Mouse (Mus musculus) forebrain, embryonic 14.5 days (tissue): Measurements from ENCODE around the gene Cltc. TPM values are rescaled to one million over a fixed set of nuclear protein-coding genes. Genes with fewer than 3 reads are reported as not detected.

Source experiments
- ATAC-seq: fragments of 200-750 bp; cut with Nextera tagmentation; 2 replicates; pipeline ENCODE4 v1.8.0; 2017; ENCODE audit warnings: mild to moderate bottlenecking, moderate library complexity
- DNase-seq: peaks from one replicate; pipeline ENCODE4 v3.0.0-alpha.2; 2015; ENCODE audit warnings: low spot score
- H3K27ac ChIP-seq: fragments of 300-500 bp; sonication (generic); 2 replicates; pipeline ENCODE4 v1.5.1; 2014; ENCODE audit warnings: low read depth, mild to moderate bottlenecking, control low read depth, low read length, moderate library complexity
- H3K27me3 ChIP-seq: fragments of 300-500 bp; sonication (generic); replicated peaks from 2 replicates; pipeline ENCODE4 v1.6.1; 2014; ENCODE audit warnings: low read length, control low read depth, mixed read lengths; ENCODE audit not compliant: control insufficient read depth, insufficient read depth
- H3K36me3 ChIP-seq: fragments of 300-500 bp; sonication (generic); 2 replicates; pipeline ENCODE4 v1.6.1; 2014; ENCODE audit warnings: low read length, control low read depth; ENCODE audit not compliant: control insufficient read depth, insufficient read depth
- H3K4me1 ChIP-seq: fragments of 300-500 bp; sonication (generic); 2 replicates; pipeline ENCODE4 v1.6.1; 2014; ENCODE audit warnings: antibody characterized with exemption, low read length, control low read depth; ENCODE audit not compliant: control insufficient read depth, insufficient read depth
- H3K4me2 ChIP-seq: fragments of 300-500 bp; sonication (generic); 2 replicates; pipeline ENCODE4 v1.6.1; 2014; ENCODE audit warnings: mild to moderate bottlenecking, control low read depth, low read length
- H3K4me3 ChIP-seq: fragments of 300-500 bp; sonication (generic); 2 replicates; pipeline ENCODE4 v1.5.1; 2014; ENCODE audit warnings: low read depth, low read length, control low read depth
- H3K9ac ChIP-seq: fragments of 300-500 bp; sonication (generic); 2 replicates; pipeline ENCODE4 v1.6.1; 2014; ENCODE audit warnings: mild to moderate bottlenecking, low read length, control low read depth, moderate library complexity
- H3K9me3 ChIP-seq: fragments of 300-500 bp; sonication (generic); replicated peaks from 2 replicates; pipeline ENCODE4 v1.6.1; 2016; ENCODE audit warnings: low read length, control low read depth, mixed read lengths; ENCODE audit not compliant: control insufficient read depth
- WGBS: fragments of 180-500 bp; shearing (Covaris S2); extraction: QIAGEN DNeasy Blood & Tissue Kit; methylation state at CpG from one replicate; pipeline ENCODE4 v1.1.7; 2014; 5-methylcytosine and 5-hydroxymethylcytosine counted together
- polyA plus RNA-seq: library from polyadenylated mRNA; unstranded; fragments of >200 nt; fragmentation: Nextera tagmentation; extraction: Ambion mirVana; gene quantifications from 2 replicates; pipeline ENCODE4 v1.2.1, GENCODE M21; 2014

Gene Cltc
- polyA plus RNA-seq, 1 experiment from 2014 or later: 138 TPM

GRCm38 (mm10) chr11:86683395-86684125 lies 73.8 kb downstream of the Cltc start, which contains the start of the genes Vmp1 and Ptrh2:
Gene Vmp1 (minus strand): TSS chr11:86683836.
Gene Ptrh2 (plus strand): TSS chr11:86683985.
- peaks cover 1% of the 10 kb centered on the region; the same call in 1 of the 2 replicates for H3K36me3 ChIP-seq
- peak within 1 kb of the TSS; percentile 80 for H3K4me2 ChIP-seq
- H3K4me1 ChIP-seq: peaks cover 17% of the 10 kb centered on the region
- WGBS: under 1% methylated on average over 56 of the region's 56 CpGs
- peak within 1 kb of the TSS; percentile 93 for H3K4me3 ChIP-seq
- ATAC-seq (peak; percentile 93), DNase-seq (peak; percentile 97)
- no peaks in the 10 kb centered on the region for H3K9me3 ChIP-seq
- peak within 1 kb of the TSS; percentile 87 for H3K9ac ChIP-seq
- no peaks in the 10 kb centered on the region for H3K27me3 ChIP-seq
- peak within 1 kb of the TSS; percentile 79 for H3K27ac ChIP-seq

GRCm38 (mm10) chr11:86682861-86683260 lies 74.5 kb downstream of the Cltc start:
- H3K4me3 ChIP-seq: peak overlapping the region; percentile 93
- 40% methylated on average over 7 of the region's 7 CpGs for WGBS
- H3K27me3 ChIP-seq: no peaks in the 10 kb centered on the region
- H3K4me2 ChIP-seq: peak overlapping the region; percentile 80
- H3K9me3 ChIP-seq: no peaks in the 10 kb centered on the region
- no peak overlapping the region for H3K27ac ChIP-seq
- no peak for DNase-seq
- no peaks in the 10 kb centered on the region for H3K36me3 ChIP-seq
- peak overlapping the region; percentile 87 for H3K9ac ChIP-seq
- no peak for ATAC-seq
- peaks cover 17% of the 10 kb centered on the region for H3K4me1 ChIP-seq

GRCm38 (mm10) chr11:86681423-86681822 lies 75.9 kb downstream of the Cltc start:
- Histone ChIP-seq H3K9me3 (no peaks in the 10 kb centered on the region), H3K9ac (no peak overlapping the region), H3K36me3 (0 out of 2 replicates have a peak, but pooled peaks cover 4% of the 10 kb centered on the region), H3K4me1 (peaks cover 17% of the 10 kb centered on the region), H3K27me3 (no peaks in the 10 kb centered on the region), H3K27ac (no peak overlapping the region), H3K4me2 (no peak overlapping the region), H3K4me3 (no peak overlapping the region)
- DNase-seq: no peak
- ATAC-seq: no peak
- 91% methylated on average over 3 of the region's 3 CpGs for WGBS

GRCm38 (mm10) chr11:86680729-86681128 lies 76.6 kb downstream of the Cltc start:
- no peak overlapping the region for H3K9ac ChIP-seq
- no peak for ATAC-seq
- no peaks in the 10 kb centered on the region for H3K9me3 ChIP-seq
- no peak overlapping the region for H3K4me2 ChIP-seq
- WGBS: 95% methylated on average over 3 of the region's 3 CpGs
- no peaks in the 10 kb centered on the region for H3K27me3 ChIP-seq
- peaks cover 17% of the 10 kb centered on the region for H3K4me1 ChIP-seq
- 0 out of 2 replicates have a peak, but pooled peaks cover 4% of the 10 kb centered on the region for H3K36me3 ChIP-seq
- no peak for DNase-seq
- H3K4me3 ChIP-seq: no peak overlapping the region
- H3K27ac ChIP-seq: no peak overlapping the region

GRCm38 (mm10) chr11:86678957-86679356 lies 78.4 kb downstream of the Cltc start:
- Histone ChIP-seq H3K27me3 (no peaks in the 10 kb centered on the region), H3K36me3 (0 out of 2 replicates have a peak, but pooled peaks cover 4% of the 10 kb centered on the region), H3K4me1 (peaks cover 7% of the 10 kb centered on the region), H3K27ac (no peak overlapping the region), H3K9me3 (no peaks in the 10 kb centered on the region), H3K9ac (no peak overlapping the region), H3K4me2 (no peak overlapping the region), H3K4me3 (no peak overlapping the region)
- ATAC-seq: no peak
- 79% methylated on average over 5 of the region's 5 CpGs for WGBS
- no peak for DNase-seq

- no peaks in the 10 kb centered on the region for H3K27me3 ChIP-seq
- H3K4me1 ChIP-seq: no peaks in the 10 kb centered on the region
- ATAC-seq (no peak), DNase-seq (no peak)
- no peak overlapping the region for H3K9ac ChIP-seq
- 0 out of 2 replicates have a peak, but pooled peaks cover 4% of the 10 kb centered on the region for H3K36me3 ChIP-seq
- H3K9me3 ChIP-seq: no peaks in the 10 kb centered on the region
- 95% methylated on average over 4 of the region's 4 CpGs for WGBS
- no peak overlapping the region for H3K27ac ChIP-seq
- no peak overlapping the region for H3K4me2 ChIP-seq
- no peak overlapping the region for H3K4me3 ChIP-seq
Measured at GRCm38 (mm10) chr11:86675520-86675919, 81.8 kb downstream of the Cltc start.

GRCm38 (mm10) chr11:86672772-86673171 lies 84.6 kb downstream of the Cltc start:
- Histone ChIP-seq H3K9ac (no peak overlapping the region), H3K27ac (no peak overlapping the region), H3K36me3 (0 out of 2 replicates have a peak, but pooled peaks cover 4% of the 10 kb centered on the region), H3K27me3 (no peaks in the 10 kb centered on the region), H3K4me2 (no peak overlapping the region), H3K4me1 (no peaks in the 10 kb centered on the region), H3K9me3 (no peaks in the 10 kb centered on the region), H3K4me3 (no peak overlapping the region)
- ATAC-seq (no peak), DNase-seq (no peak)
- WGBS: 83% methylated on average over 3 of the region's 3 CpGs

- Histone ChIP-seq H3K4me2 (no peak overlapping the region), H3K27me3 (no peaks in the 10 kb centered on the region), H3K9ac (no peak overlapping the region), H3K36me3 (no peaks in the 10 kb centered on the region), H3K9me3 (no peaks in the 10 kb centered on the region), H3K4me1 (no peaks in the 10 kb centered on the region), H3K4me3 (no peak overlapping the region), H3K27ac (no peak overlapping the region)
- DNase-seq (no peak), ATAC-seq (no peak)
- WGBS: 66% methylated on average over 3 of the region's 3 CpGs
Measured at GRCm38 (mm10) chr11:86671041-86671675, 86.2 kb downstream of the Cltc start.

GRCm38 (mm10) chr11:86668169-86668568 lies 89.2 kb downstream of the Cltc start:
- Histone ChIP-seq H3K9ac (no peak overlapping the region), H3K27ac (no peak overlapping the region), H3K4me1 (no peaks in the 10 kb centered on the region), H3K4me2 (no peak overlapping the region), H3K27me3 (no peaks in the 10 kb centered on the region), H3K36me3 (peaks cover 19% of the 10 kb centered on the region), H3K4me3 (no peak overlapping the region), H3K9me3 (no peaks in the 10 kb centered on the region)
- DNase-seq (no peak), ATAC-seq (no peak)
- 92% methylated on average over 3 of the region's 3 CpGs for WGBS
